Mouse (Mus musculus) heart, embryonic 10.5 days (tissue): Measurements from ENCODE around the gene Prlr. TPM values are rescaled to one million over a fixed set of nuclear protein-coding genes. Genes with fewer than 3 reads are reported as not detected.

Experiments
- DNase-seq: peaks from one replicate; pipeline ENCODE4 v3.0.0-alpha.2; 2017; ENCODE audit warnings: low spot score
- H3K27ac ChIP-seq: fragments of 300-500 bp; sonication (generic); 2 replicates; pipeline ENCODE4 v1.5.1; 2016; ENCODE audit warnings: mild to moderate bottlenecking
- H3K27me3 ChIP-seq: fragments of 300-500 bp; sonication (generic); 2 replicates; pipeline ENCODE4 v1.6.1; 2016; ENCODE audit warnings: mild to moderate bottlenecking; ENCODE audit not compliant: poor library complexity, insufficient read depth, severe bottlenecking
- H3K36me3 ChIP-seq: fragments of 300-500 bp; sonication (generic); 2 replicates; pipeline ENCODE4 v1.6.1; 2016; ENCODE audit warnings: mild to moderate bottlenecking, moderate library complexity
- H3K4me1 ChIP-seq: fragments of 300-500 bp; sonication (generic); 2 replicates; pipeline ENCODE4 v1.6.1; 2016; ENCODE audit warnings: mild to moderate bottlenecking
- H3K4me3 ChIP-seq: fragments of 300-500 bp; sonication (generic); 2 replicates; pipeline ENCODE4 v1.5.1; 2016; ENCODE audit warnings: mild to moderate bottlenecking, moderate library complexity
- H3K9me3 ChIP-seq: fragments of 300-500 bp; sonication (generic); 2 replicates; pipeline ENCODE4 v1.6.1; 2016; ENCODE audit warnings: mild to moderate bottlenecking, moderate library complexity
- WGBS: fragments of 180-500 bp; shearing (Covaris S2); methylation state at CpG from one replicate; pipeline ENCODE4 v1.1.7; 2016; 5-methylcytosine and 5-hydroxymethylcytosine counted together
- polyA plus RNA-seq: library from polyadenylated mRNA; unstranded; fragments of >200 nt; fragmentation: Nextera tagmentation; extraction: Ambion mirVana; gene quantifications from 2 replicates; pipeline ENCODE4 v1.2.1, GENCODE M21; 2016

Gene Prlr
- polyA plus RNA-seq, 1 experiment from 2014 or later, result 0.68 TPM

DNA sequence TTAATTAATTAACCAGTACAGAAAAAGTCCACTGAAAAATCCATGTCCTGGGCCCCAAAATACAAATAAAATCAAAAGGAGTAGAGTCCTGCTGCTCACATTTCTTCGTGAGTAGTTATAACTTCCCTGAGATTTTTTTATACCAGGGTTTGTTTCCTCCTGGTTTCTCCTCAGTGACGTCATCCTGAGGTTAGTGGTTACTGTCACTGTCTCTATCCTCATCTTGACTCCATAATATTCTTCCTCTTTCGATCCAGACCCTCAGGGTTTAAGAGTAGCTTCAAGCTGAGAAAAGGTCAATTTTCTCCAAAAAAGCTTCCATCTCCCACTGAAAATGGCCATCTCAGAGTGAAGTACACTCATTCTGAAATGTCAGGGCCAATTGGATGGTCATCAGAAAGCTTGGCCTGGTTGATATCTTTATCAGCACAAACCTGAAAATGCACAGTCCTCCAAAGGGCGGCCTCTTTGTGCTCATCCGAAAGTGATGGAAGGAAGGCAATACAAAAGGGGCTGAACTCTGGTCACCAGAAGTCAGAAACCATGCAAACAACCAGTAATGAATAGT is 63.3 kb downstream of the Prlr start:
- WGBS, result 86% methylated on average over 5 of the region's 5 CpGs
- H3K4me1 ChIP-seq, result no peaks in the 10 kb centered on the region
- no peak for DNase-seq
- H3K27ac ChIP-seq, result no peak overlapping the region
- H3K27me3 ChIP-seq, result no peaks in the 10 kb centered on the region
- H3K36me3 ChIP-seq, result no peaks in the 10 kb centered on the region
- no peak overlapping the region for H3K4me3 ChIP-seq
- no peaks in the 10 kb centered on the region for H3K9me3 ChIP-seq

DNA sequence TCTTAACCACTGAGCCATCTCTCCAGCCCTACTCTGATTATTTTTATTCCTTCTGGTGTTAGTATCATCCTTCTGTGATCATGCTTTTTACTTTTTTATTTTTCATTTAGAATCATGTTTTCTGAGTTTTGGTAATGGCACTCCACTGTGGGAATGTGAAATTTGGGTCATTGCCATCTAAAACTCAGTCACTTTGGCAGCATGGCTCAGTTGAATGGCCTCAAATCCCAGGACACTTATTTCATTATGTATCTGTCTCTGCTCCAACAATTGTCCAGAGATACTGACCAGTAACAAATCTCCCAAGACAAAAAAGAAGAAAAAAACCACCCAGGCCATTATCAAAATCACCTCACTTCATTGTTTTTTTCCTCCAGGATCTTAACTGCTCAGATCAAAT is 65.2 kb downstream of the Prlr start:
- no peak overlapping the region for H3K27ac ChIP-seq
- H3K27me3 ChIP-seq, result no peaks in the 10 kb centered on the region
- no peak for DNase-seq
- H3K4me3 ChIP-seq, result no peak overlapping the region
- no peaks in the 10 kb centered on the region for H3K36me3 ChIP-seq
- H3K4me1 ChIP-seq, result no peaks in the 10 kb centered on the region
- H3K9me3 ChIP-seq, result no peaks in the 10 kb centered on the region

DNA sequence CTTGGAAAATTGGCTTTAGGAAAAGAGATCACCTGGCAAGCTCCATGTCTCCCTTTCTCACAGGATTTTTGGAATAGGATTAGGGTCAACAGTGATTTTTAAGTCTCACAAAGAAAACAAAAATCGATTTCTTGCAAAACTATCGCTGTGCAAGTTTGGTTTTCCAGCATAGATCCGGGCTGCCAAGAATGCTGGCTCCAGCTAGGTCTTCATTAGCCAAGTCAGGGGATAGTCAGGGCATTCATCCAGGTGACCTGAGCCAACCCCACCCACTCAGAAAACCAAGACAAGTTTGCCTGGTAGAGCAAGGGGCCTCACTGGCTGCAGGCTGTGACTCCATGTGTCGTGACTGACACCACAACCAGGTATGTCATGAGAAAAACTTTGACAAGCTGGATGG is 72.2 kb downstream of the Prlr start:
- 82% methylated on average over 4 of the region's 4 CpGs for WGBS

DNA sequence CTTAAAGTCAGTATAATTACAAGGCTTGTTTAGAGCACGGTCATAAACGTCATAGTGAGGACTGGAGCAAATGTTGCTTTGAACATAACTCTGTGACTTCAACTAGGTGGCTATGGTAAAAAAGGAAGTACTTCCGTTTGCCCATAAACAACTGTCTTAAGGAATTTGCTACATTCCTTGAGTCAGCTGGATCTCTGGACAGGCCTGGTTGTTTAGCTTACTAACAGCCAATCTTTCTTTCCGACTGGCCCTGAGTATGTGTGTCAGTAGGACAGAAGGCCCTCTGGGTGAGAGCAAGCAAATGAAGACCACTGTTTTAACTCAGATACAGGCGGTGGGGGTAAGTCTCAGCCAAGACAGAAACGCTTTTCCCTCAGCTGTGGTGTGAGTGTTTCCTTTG is 73.7 kb downstream of the Prlr start:
- Histone ChIP-seq H3K27ac (no peak overlapping the region), H3K27me3 (no peaks in the 10 kb centered on the region), H3K4me1 (no peaks in the 10 kb centered on the region), H3K36me3 (no peaks in the 10 kb centered on the region), H3K9me3 (no peaks in the 10 kb centered on the region), H3K4me3 (no peak overlapping the region)
- DNase-seq, result no peak
- 73% methylated on average over 6 of the region's 6 CpGs for WGBS

More for the DNA sequence above, 72.2 kb downstream of the Prlr start:
- Histone ChIP-seq H3K9me3 (no peaks in the 10 kb centered on the region), H3K4me3 (no peak overlapping the region), H3K27ac (no peak overlapping the region), H3K27me3 (no peaks in the 10 kb centered on the region), H3K4me1 (no peaks in the 10 kb centered on the region), H3K36me3 (no peaks in the 10 kb centered on the region)
- DNase-seq, result no peak

GRCm38 (mm10) chr15:10252526-10252925 is 75.5 kb downstream of the Prlr start:
- no peak overlapping the region for H3K27ac ChIP-seq
- no peaks in the 10 kb centered on the region for H3K9me3 ChIP-seq
- 36% methylated on average over 1 of the region's 1 CpGs for WGBS
- no peaks in the 10 kb centered on the region for H3K4me1 ChIP-seq
- H3K4me3 ChIP-seq, result no peak overlapping the region
- no peaks in the 10 kb centered on the region for H3K36me3 ChIP-seq
- H3K27me3 ChIP-seq, result no peaks in the 10 kb centered on the region
- no peak for DNase-seq

- no peak overlapping the region for H3K4me3 ChIP-seq
- no peaks in the 10 kb centered on the region for H3K36me3 ChIP-seq
- no peak overlapping the region for H3K27ac ChIP-seq
- DNase-seq, result no peak
- no peaks in the 10 kb centered on the region for H3K27me3 ChIP-seq
- WGBS, result 94% methylated on average over 2 of the region's 2 CpGs
- H3K4me1 ChIP-seq, result no peaks in the 10 kb centered on the region
- no peaks in the 10 kb centered on the region for H3K9me3 ChIP-seq
These were observed 85.2 kb downstream of the Prlr start for GRCm38 (mm10) chr15:10262219-10262618.

- DNase-seq, result no peak
- WGBS, result 90% methylated on average over 1 of the region's 1 CpGs
- no peaks in the 10 kb centered on the region for H3K27me3 ChIP-seq
- H3K9me3 ChIP-seq, result no peaks in the 10 kb centered on the region
- no peaks in the 10 kb centered on the region for H3K36me3 ChIP-seq
- no peak overlapping the region for H3K27ac ChIP-seq
- no peak overlapping the region for H3K4me3 ChIP-seq
- no peaks in the 10 kb centered on the region for H3K4me1 ChIP-seq
These were observed 85.6 kb downstream of the Prlr start for GRCm38 (mm10) chr15:10262641-10263040.

- WGBS, result 80% methylated on average over 3 of the region's 3 CpGs
- H3K4me3 ChIP-seq, result no peak overlapping the region
These were observed 86.4 kb downstream of the Prlr start for GRCm38 (mm10) chr15:10263420-10263819.

GRCm38 (mm10) chr15:10264885-10265284 is 87.8 kb downstream of the Prlr start:
- Histone ChIP-seq H3K4me1 (no peaks in the 10 kb centered on the region), H3K36me3 (no peaks in the 10 kb centered on the region), H3K4me3 (no peak overlapping the region), H3K27me3 (no peaks in the 10 kb centered on the region), H3K9me3 (no peaks in the 10 kb centered on the region), H3K27ac (no peak overlapping the region)
- 83% methylated on average over 5 of the region's 5 CpGs for WGBS
- no peak for DNase-seq

More at GRCm38 (mm10) chr15:10263420-10263819, 86.4 kb downstream of the Prlr start:
- Histone ChIP-seq H3K27me3 (no peaks in the 10 kb centered on the region), H3K9me3 (no peaks in the 10 kb centered on the region), H3K36me3 (no peaks in the 10 kb centered on the region), H3K27ac (no peak overlapping the region), H3K4me1 (no peaks in the 10 kb centered on the region)
- no peak for DNase-seq

DNA sequence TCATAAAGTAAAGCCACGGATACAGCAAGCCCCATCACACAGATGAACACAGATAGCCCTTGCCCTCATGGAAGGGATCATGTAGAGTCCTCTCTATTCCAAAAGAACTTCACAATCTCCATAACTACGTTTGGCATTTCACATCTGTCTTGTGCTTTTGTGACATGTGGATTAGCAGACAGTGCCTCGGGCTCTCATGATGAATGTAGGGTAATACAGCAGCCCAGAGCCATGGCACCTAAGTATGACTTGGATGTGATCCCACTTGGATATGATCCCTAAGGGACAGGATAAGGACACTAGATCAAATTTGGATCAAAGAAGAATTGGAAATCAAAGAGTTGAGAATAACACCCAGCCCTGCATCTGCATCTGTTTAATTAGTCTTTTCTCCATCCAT is 90.2 kb downstream of the Prlr start:
- no peak for DNase-seq
- Histone ChIP-seq H3K9me3 (no peaks in the 10 kb centered on the region), H3K27ac (no peak overlapping the region), H3K4me1 (no peaks in the 10 kb centered on the region), H3K4me3 (no peak overlapping the region), H3K36me3 (no peaks in the 10 kb centered on the region), H3K27me3 (no peaks in the 10 kb centered on the region)
- WGBS, result 64% methylated on average over 3 of the region's 3 CpGs

- no peaks in the 10 kb centered on the region for H3K9me3 ChIP-seq
- no peaks in the 10 kb centered on the region for H3K36me3 ChIP-seq
- H3K27ac ChIP-seq, result no peak overlapping the region
- H3K4me1 ChIP-seq, result no peaks in the 10 kb centered on the region
- DNase-seq, result no peak
- no peaks in the 10 kb centered on the region for H3K27me3 ChIP-seq
- H3K4me3 ChIP-seq, result no peak overlapping the region
These were observed 99.3 kb downstream of the Prlr start for GRCm38 (mm10) chr15:10276386-10276785.

GRCm38 (mm10) chr15:10277461-10277860 is 100.4 kb downstream of the Prlr start:
- WGBS, result 79% methylated on average over 4 of the region's 4 CpGs
- Histone ChIP-seq H3K4me3 (no peak overlapping the region), H3K36me3 (no peaks in the 10 kb centered on the region), H3K27me3 (no peaks in the 10 kb centered on the region), H3K4me1 (no peaks in the 10 kb centered on the region), H3K9me3 (no peaks in the 10 kb centered on the region), H3K27ac (no peak overlapping the region)
- no peak for DNase-seq

DNA sequence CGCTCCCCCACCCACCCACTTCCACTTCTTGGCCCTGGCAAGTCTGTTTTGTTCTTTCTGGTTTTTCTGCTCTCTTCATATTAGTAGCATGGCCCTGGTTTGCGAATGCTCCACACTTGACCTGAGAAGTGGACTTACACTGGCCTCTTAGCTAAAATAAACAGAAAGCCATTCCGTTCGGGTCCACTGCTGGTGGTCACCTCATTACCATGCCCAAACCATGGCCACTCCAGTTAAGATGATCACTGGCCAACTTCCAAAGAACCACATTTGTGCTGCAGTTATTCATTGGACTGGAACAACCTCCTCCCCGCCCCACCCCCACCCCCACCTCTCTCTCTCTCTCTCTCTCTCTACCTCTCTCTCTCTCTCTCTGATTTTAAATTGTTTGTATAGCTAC is 104.5 kb downstream of the Prlr start:
- 77% methylated on average over 5 of the region's 5 CpGs for WGBS
- H3K4me1 ChIP-seq, result no peaks in the 10 kb centered on the region

GRCm38 (mm10) chr15:10283661-10284060 is 106.6 kb downstream of the Prlr start:
- Histone ChIP-seq H3K27ac (no peak overlapping the region), H3K4me3 (no peak overlapping the region), H3K4me1 (no peaks in the 10 kb centered on the region), H3K9me3 (no peaks in the 10 kb centered on the region), H3K27me3 (no peaks in the 10 kb centered on the region), H3K36me3 (no peaks in the 10 kb centered on the region)
- no peak for DNase-seq

More for the DNA sequence above, 104.5 kb downstream of the Prlr start:
- no peak for DNase-seq
- Histone ChIP-seq H3K4me3 (no peak overlapping the region), H3K27me3 (no peaks in the 10 kb centered on the region), H3K36me3 (no peaks in the 10 kb centered on the region), H3K27ac (no peak overlapping the region), H3K9me3 (no peaks in the 10 kb centered on the region)
